Mouse (Mus musculus): ENCODE data around the gene Klf8. TPM values are rescaled to one million over a fixed set of nuclear protein-coding genes. Genes with fewer than 3 reads are reported as not detected.
"Not testable (repeated sequence)": the region's sequence is repeated elsewhere in the genome, so short reads cannot be mapped to it uniquely, and the experiment has no call there.

Klf8 gene
- total and polyA plus RNA-seq, 2 experiments from 2014 or later = 0.04 to 0.29 TPM

- 18% methylated on average over 23 of the region's 23 CpGs for whole genome bisulfite sequencing
- Histone ChIP-seq H3K36me3 (replicated peaks; ENCODE audit: control insufficient read depth, insufficient read depth, low read length) (no peaks in the 10 kb centered on the region), H3K4me3 (ENCODE audit: low read depth, low read length) (peak overlapping the region; percentile 61), H3K27ac (ENCODE audit: low read depth) (no peak overlapping the region), H3K9ac (replicated peaks; ENCODE audit: low read depth, low read length) (peak overlapping the region; percentile 33; the same call in 1 of the 2 replicates), H3K9me3 (replicated peaks; ENCODE audit: control insufficient read depth, low read length) (no peaks in the 10 kb centered on the region), H3K4me1 (ENCODE audit: control insufficient read depth, insufficient read depth) (no peaks in the 10 kb centered on the region), H3K4me2 (ENCODE audit: low read depth, low read length) (peak overlapping the region; percentile 77), H3K27me3 (ENCODE audit: control insufficient read depth, insufficient read depth, low read length) (no peaks in the 10 kb centered on the region)
- ATAC-seq (ENCODE audit: insufficient read depth, low read depth) (no peak; the same call in 1 of the 2 replicates), DNase-seq (ENCODE audit: low spot score) (peak; percentile 17)
- no peak for TF ChIP-seq EP300 (IDR thresholded peaks at IDR 0.05; ENCODE audit: low read depth)
- no peak for TF ChIP-seq CTCF (IDR thresholded peaks at IDR 0.05; ENCODE audit: low read depth)
Observed at GRCm38 (mm10) chrX:153237920-153238504, 746 bp downstream of the Klf8 start.

- H3K9ac ChIP-seq (replicated peaks; ENCODE audit: low read depth, low read length) = no peak overlapping the region
- H3K9me3 ChIP-seq (replicated peaks; ENCODE audit: control insufficient read depth, low read length) = no peaks in the 10 kb centered on the region
- no peak for DNase-seq (ENCODE audit: low spot score)
- WGBS = 57% methylated on average over 1 of the region's 1 CpGs
- no peak overlapping the region for H3K27ac ChIP-seq (ENCODE audit: low read depth)
- H3K36me3 ChIP-seq (replicated peaks; ENCODE audit: control insufficient read depth, insufficient read depth, low read length) = no peaks in the 10 kb centered on the region
- no peak overlapping the region for H3K4me2 ChIP-seq (ENCODE audit: low read depth, low read length)
- no peak overlapping the region for H3K4me3 ChIP-seq (ENCODE audit: low read depth, low read length)
- H3K27me3 ChIP-seq (ENCODE audit: control insufficient read depth, insufficient read depth, low read length) = no peaks in the 10 kb centered on the region
- ATAC-seq (ENCODE audit: insufficient read depth, low read depth) = no peak
- no peaks in the 10 kb centered on the region for H3K4me1 ChIP-seq (ENCODE audit: control insufficient read depth, insufficient read depth)
- no peak for TF ChIP-seq EP300 (IDR thresholded peaks at IDR 0.05; ENCODE audit: low read depth)
- TF ChIP-seq CTCF (IDR thresholded peaks at IDR 0.05; ENCODE audit: low read depth) = no peak
Observed at GRCm38 (mm10) chrX:153254256-153254655, 17.0 kb downstream of the Klf8 start.

GRCm38 (mm10) chrX:153255504-153255903 is 18.2 kb downstream of the Klf8 start:
- TF ChIP-seq EP300 (IDR thresholded peaks at IDR 0.05; ENCODE audit: low read depth) (no peak), CTCF (IDR thresholded peaks at IDR 0.05; ENCODE audit: low read depth) (no peak)
- 48% methylated on average over 2 of the region's 2 CpGs for WGBS
- no peak overlapping the region for H3K4me2 ChIP-seq (ENCODE audit: low read depth, low read length)
- no peak for ATAC-seq (ENCODE audit: insufficient read depth, low read depth)
- H3K36me3 ChIP-seq (replicated peaks; ENCODE audit: control insufficient read depth, insufficient read depth, low read length) = no peaks in the 10 kb centered on the region
- DNase-seq (ENCODE audit: low spot score) = no peak
- no peak overlapping the region for H3K27ac ChIP-seq (ENCODE audit: low read depth)
- no peak overlapping the region for H3K4me3 ChIP-seq (ENCODE audit: low read depth, low read length)
- H3K27me3 ChIP-seq (ENCODE audit: control insufficient read depth, insufficient read depth, low read length) = no peaks in the 10 kb centered on the region
- H3K9ac ChIP-seq (replicated peaks; ENCODE audit: low read depth, low read length) = no peak overlapping the region
- no peaks in the 10 kb centered on the region for H3K4me1 ChIP-seq (ENCODE audit: control insufficient read depth, insufficient read depth)
- no peaks in the 10 kb centered on the region for H3K9me3 ChIP-seq (replicated peaks; ENCODE audit: control insufficient read depth, low read length)

GRCm38 (mm10) chrX:153282185-153282584 is 44.9 kb downstream of the Klf8 start:
- Histone ChIP-seq H3K27me3 (ENCODE audit: control insufficient read depth, insufficient read depth, low read length) (no peaks in the 10 kb centered on the region), H3K9ac (replicated peaks; ENCODE audit: low read depth, low read length) (no peak overlapping the region), H3K27ac (ENCODE audit: low read depth) (no peak overlapping the region), H3K36me3 (replicated peaks; ENCODE audit: control insufficient read depth, insufficient read depth, low read length) (no peaks in the 10 kb centered on the region), H3K9me3 (replicated peaks; ENCODE audit: control insufficient read depth, low read length) (no peaks in the 10 kb centered on the region), H3K4me1 (ENCODE audit: control insufficient read depth, insufficient read depth) (no peaks in the 10 kb centered on the region), H3K4me2 (ENCODE audit: low read depth, low read length) (no peak overlapping the region), H3K4me3 (ENCODE audit: low read depth, low read length) (no peak overlapping the region)
- ATAC-seq (ENCODE audit: insufficient read depth, low read depth) (no peak), DNase-seq (ENCODE audit: low spot score) (no peak)
- TF ChIP-seq CTCF (IDR thresholded peaks at IDR 0.05; ENCODE audit: low read depth) = no peak
- TF ChIP-seq EP300 (IDR thresholded peaks at IDR 0.05; ENCODE audit: low read depth) = no peak
- 63% methylated on average over 2 of the region's 2 CpGs for WGBS

- DNase-seq (ENCODE audit: low spot score) (no peak), ATAC-seq (ENCODE audit: insufficient read depth, low read depth) (no peak)
- Histone ChIP-seq H3K9me3 (replicated peaks; ENCODE audit: control insufficient read depth, low read length) (no peaks in the 10 kb centered on the region), H3K27me3 (ENCODE audit: control insufficient read depth, insufficient read depth, low read length) (no peaks in the 10 kb centered on the region), H3K36me3 (replicated peaks; ENCODE audit: control insufficient read depth, insufficient read depth, low read length) (no peaks in the 10 kb centered on the region), H3K27ac (ENCODE audit: low read depth) (no peak overlapping the region), H3K4me2 (ENCODE audit: low read depth, low read length) (no peak overlapping the region), H3K4me3 (ENCODE audit: low read depth, low read length) (no peak overlapping the region), H3K4me1 (ENCODE audit: control insufficient read depth, insufficient read depth) (no peaks in the 10 kb centered on the region), H3K9ac (replicated peaks; ENCODE audit: low read depth, low read length) (no peak overlapping the region)
- 86% methylated on average over 4 of the region's 4 CpGs for WGBS
- no peak for TF ChIP-seq EP300 (IDR thresholded peaks at IDR 0.05; ENCODE audit: low read depth)
- no peak for TF ChIP-seq CTCF (IDR thresholded peaks at IDR 0.05; ENCODE audit: low read depth)
Observed at GRCm38 (mm10) chrX:153311356-153311755, 74.1 kb downstream of the Klf8 start.

- H3K9ac ChIP-seq (replicated peaks; ENCODE audit: low read depth, low read length) = no peak overlapping the region
- H3K4me1 ChIP-seq (ENCODE audit: control insufficient read depth, insufficient read depth) = no peaks in the 10 kb centered on the region
- H3K27ac ChIP-seq (ENCODE audit: low read depth) = no peak overlapping the region
- DNase-seq (ENCODE audit: low spot score) (no peak), ATAC-seq (ENCODE audit: insufficient read depth, low read depth) (no peak)
- no peaks in the 10 kb centered on the region for H3K27me3 ChIP-seq (ENCODE audit: control insufficient read depth, insufficient read depth, low read length)
- H3K4me2 ChIP-seq (ENCODE audit: low read depth, low read length) = no peak overlapping the region
- no peak for TF ChIP-seq EP300 (IDR thresholded peaks at IDR 0.05; ENCODE audit: low read depth)
- TF ChIP-seq CTCF (IDR thresholded peaks at IDR 0.05; ENCODE audit: low read depth) = no peak
- 52% methylated on average over 3 of the region's 3 CpGs for WGBS
- H3K9me3 ChIP-seq (replicated peaks; ENCODE audit: control insufficient read depth, low read length) = no peaks in the 10 kb centered on the region
- H3K36me3 ChIP-seq (replicated peaks; ENCODE audit: control insufficient read depth, insufficient read depth, low read length) = no peaks in the 10 kb centered on the region
- no peak overlapping the region for H3K4me3 ChIP-seq (ENCODE audit: low read depth, low read length)
Observed at GRCm38 (mm10) chrX:153323105-153323504, 85.8 kb downstream of the Klf8 start.

GRCm38 (mm10) chrX:153334140-153334539 is 96.9 kb downstream of the Klf8 start:
- not testable (repeated sequence) for H3K27me3 ChIP-seq (ENCODE audit: control insufficient read depth, insufficient read depth, low read length); H3K4me1 ChIP-seq (ENCODE audit: control insufficient read depth, insufficient read depth); ATAC-seq (ENCODE audit: insufficient read depth, low read depth); DNase-seq (ENCODE audit: low spot score); H3K4me2 ChIP-seq (ENCODE audit: low read depth, low read length); H3K4me3 ChIP-seq (ENCODE audit: low read depth, low read length); H3K9me3 ChIP-seq (replicated peaks; ENCODE audit: control insufficient read depth, low read length); H3K9ac ChIP-seq (replicated peaks; ENCODE audit: low read depth, low read length); H3K36me3 ChIP-seq (replicated peaks; ENCODE audit: control insufficient read depth, insufficient read depth, low read length); H3K27ac ChIP-seq (ENCODE audit: low read depth)
- 59% methylated on average over 3 of the region's 3 CpGs for WGBS
